Mouse (Mus musculus) right cerebral cortex, postnatal 4 days (tissue): Measurements from ENCODE around the gene Tmprss11d.
A peak's percentile ranks its signal among the peaks of the same experiment; 100 is the strongest.
"Not testable (repeated sequence)": the region's sequence is repeated elsewhere in the genome, so short reads cannot be mapped to it uniquely, and the experiment has no call there.

Experiments used
- DNase-seq: peaks from one replicate; pipeline ENCODE4 v3.0.0-alpha.2; 2022

Tmprss11d gene

GRCm38 (mm10) chr5:86373320-86373719, at the start of gene Tmprss11d:
TSS of gene Tmprss11d (minus strand) at chr5:86373420.
- no peak for DNase-seq

- DNase-seq = no peak
Measured at GRCm38 (mm10) chr5:86421323-86422028, 48.3 kb upstream of the Tmprss11d start.

GRCm38 (mm10) chr5:86419494-86419893, 46.3 kb upstream of the Tmprss11d start:
- DNase-seq = no peak

DNA sequence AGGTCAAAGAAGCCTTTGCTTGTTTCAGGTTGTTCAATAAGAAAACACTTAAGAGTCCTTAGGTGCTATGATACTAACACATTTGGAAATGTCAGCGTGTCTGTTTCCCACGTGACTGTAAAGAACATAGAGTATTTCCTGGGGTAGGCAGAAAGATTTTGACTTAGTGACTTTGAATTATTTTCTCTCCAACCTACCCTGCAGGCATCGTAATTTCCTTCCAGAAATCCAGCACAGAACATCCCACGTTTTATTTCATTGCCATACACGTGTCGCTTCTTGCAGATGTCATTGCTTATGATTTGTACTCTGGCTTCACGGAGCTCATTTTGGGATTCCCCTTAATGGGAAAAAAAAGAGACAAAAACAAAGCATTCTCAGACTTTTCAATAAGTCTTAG, 41.1 kb upstream of the Tmprss11d start:
- DNase-seq = no peak

DNA sequence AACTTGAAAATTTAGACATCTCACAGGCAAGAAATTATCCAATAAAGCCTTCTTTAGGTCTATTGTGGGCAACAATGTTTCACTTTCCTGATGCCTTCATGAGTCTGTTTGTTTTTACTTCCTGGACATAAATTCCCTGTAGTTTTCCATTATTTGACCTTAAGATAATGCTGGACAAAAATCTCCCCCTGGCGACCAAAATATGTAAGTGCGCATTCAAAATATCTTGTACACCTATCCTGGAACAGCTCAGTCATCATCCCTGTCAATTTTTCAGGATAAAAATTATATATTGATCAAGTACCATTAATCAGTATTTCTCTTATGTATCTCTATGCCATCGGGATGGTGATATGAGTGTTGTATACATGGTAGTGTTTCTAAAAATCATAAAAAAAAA, 37.6 kb upstream of the Tmprss11d start:
- DNase-seq = no peak

DNA sequence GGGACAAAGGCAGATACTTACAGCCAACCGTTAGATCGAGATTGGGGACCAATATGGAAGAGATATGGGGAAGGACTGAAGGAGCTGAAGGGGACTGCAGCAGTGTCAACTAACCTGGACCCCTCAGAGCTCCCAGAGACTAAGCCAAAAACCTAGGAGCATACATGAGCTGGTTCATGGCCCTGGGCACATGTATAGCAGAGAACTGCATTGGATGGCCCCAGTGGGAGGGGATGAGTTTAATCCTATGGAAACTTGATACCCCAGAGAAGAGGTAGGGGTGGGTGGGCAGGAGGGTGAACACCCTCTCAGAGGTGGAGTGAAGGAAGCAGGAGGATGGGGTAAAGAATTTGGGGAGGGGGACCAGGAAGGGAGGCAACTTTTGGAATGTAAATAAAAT, 34.7 kb upstream of the Tmprss11d start:
- no peak for DNase-seq

DNA sequence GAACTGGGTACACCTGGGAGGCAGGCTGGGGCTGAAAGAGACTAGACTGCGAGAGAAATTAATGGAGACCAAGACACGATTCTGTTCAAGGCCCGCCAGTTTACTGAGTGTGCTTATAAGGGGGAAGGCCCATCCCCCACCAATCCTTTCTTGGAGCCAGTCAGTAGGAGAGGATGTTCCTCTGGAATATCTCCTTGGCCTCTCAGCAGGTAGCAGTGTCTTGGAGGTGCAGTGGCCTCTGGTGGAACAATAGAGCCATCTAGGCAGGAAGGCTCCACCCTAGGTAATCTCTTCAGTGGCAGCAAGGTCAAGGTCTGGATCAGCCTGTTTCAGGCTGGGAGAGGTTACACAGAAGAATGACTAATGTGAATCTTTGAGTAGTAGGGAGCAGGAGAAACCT, 34.0 kb upstream of the Tmprss11d start:
- no peak for DNase-seq

- no peak for DNase-seq
Measured at GRCm38 (mm10) chr5:86359412-86359985, 13.7 kb downstream of the Tmprss11d start.

DNA sequence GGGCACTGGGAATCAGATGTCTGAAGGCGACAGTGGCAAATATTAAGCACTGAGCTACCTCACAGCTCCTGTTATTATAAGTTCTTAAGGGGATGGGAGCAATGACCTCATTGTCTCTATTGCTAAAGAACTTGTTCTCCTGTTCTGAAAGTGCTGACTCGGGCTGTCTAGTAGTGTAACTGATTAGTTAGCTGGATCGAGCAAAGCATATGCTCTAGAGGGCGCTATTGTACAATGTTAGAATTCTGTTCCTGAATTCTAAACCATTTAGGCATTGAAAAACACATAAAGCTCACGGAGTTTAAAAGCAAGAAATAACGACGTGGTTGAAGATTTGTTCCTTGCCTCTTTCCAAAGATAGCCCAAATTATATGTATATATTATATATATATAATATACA, 20.3 kb downstream of the Tmprss11d start:
- DNase-seq = peak; percentile 22

- not testable (repeated sequence) for DNase-seq
Measured at GRCm38 (mm10) chr5:86318018-86318956, 54.9 kb downstream of the Tmprss11d start.

DNA sequence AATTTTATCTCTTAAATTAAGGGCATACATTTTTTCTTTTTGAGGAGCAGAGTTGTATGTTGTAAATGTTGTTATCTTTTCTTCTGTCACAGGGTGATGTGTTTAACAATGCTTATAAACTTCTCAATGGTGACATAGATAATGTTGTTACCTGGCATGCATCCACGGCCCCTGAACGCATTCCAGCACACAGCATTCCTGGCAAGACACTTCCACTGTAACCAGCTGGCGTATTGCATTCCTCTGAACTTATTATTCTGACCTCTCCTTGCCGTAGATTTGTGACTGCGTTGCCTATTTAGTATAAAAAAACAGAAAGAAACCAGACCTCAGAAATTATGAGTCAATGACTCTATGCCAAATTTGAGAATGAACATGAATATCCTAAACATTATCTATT, 67.1 kb downstream of the Tmprss11d start:
- no peak for DNase-seq

GRCm38 (mm10) chr5:86303877-86304276, 69.3 kb downstream of the Tmprss11d start:
- DNase-seq = no peak

- DNase-seq = no peak
Measured at GRCm38 (mm10) chr5:86289208-86289607, 84.0 kb downstream of the Tmprss11d start, which contains the start of gene Tmprss11c. TSS of gene Tmprss11c (minus strand) at chr5:86289308.
